In the genomic region with DNA sequence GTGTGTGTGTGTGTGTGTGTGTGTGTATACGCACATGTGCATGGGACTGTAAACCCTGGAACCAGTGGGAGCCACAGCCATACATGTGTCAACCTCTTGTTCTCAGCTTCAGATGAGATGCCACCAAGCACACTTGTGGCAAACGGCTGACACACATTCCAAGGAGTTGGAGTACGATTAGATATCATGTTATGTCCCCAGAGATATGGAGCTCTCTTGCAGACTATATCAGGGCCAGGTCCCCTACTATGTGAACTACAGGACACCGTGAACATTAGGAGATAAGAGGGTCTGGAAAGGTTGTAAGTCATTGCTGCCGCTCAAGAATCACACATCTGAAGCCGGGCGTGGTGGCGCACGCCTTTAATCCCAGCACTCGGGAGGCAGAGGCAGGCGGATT, we compare ENCODE assay signal across 21 mouse cellular contexts. TPM values are rescaled to one million over a fixed set of nuclear protein-coding genes. Genes with fewer than 3 reads are reported as not detected.
A peak's percentile ranks its signal among the peaks of the same experiment; 100 is the strongest.
DNase-seq lines count a peak whose midpoint lies in the region; ATAC-seq and TF ChIP-seq lines count a peak whose summit lies in the region.
"Had no signal": no experiment of that assay in that cellular context is flagged by ENCODE, and none has a peak within 500 bp of the region (broad histone marks: within the 10 kb centered on the region; RNA-seq: fewer than 3 reads in every experiment).

No protein-coding gene starts in this region.

- peak overlapping the region; percentile 29; the same call in 1 of the 2 replicates for H3K27ac ChIP-seq in MEL (ENCODE audit: control insufficient read depth, low read depth, low read length)
- H3K27ac ChIP-seq in liver, embryonic 14.5 days: no peak overlapping the region
- H3K27ac ChIP-seq: embryonic facial prominence, embryonic 10.5 days; forebrain, embryonic 13.5 days; heart, embryonic 10.5 days; hindbrain, embryonic 13.5 days; hindbrain, postnatal 0 days had no signal

- H3K9ac ChIP-seq in MEL (ENCODE audit: control insufficient read depth, low read depth, low read length, poor library complexity, severe bottlenecking): no peak overlapping the region
- no peak overlapping the region for H3K9ac ChIP-seq in liver, embryonic 14.5 days (replicated peaks)
- H3K9ac ChIP-seq: forebrain, embryonic 13.5 days; forebrain, postnatal 0 days; hindbrain, embryonic 13.5 days had no signal

- no peak overlapping the region for H3K4me2 ChIP-seq in liver, embryonic 14.5 days (ENCODE audit: low read depth)
- H3K4me2 ChIP-seq: forebrain, embryonic 13.5 days; hindbrain, embryonic 13.5 days had no signal

- peak; percentile 54 for DNase-seq in MEL (ENCODE audit: low read depth, low spot score)
- DNase-seq in liver: peak; percentile 55
- peak; percentile 54 to 66 (median 56) for DNase-seq in liver, embryonic 14.5 days (ENCODE audit: low read depth in 3 of 3, low spot score in 3 of 3)
- no peak for DNase-seq in frontal cortex, postnatal 14 days (ENCODE audit: low spot score in 2 of 2)
- DNase-seq in lung, postnatal 36 days: no peak
- DNase-seq in spleen, postnatal 10 days (ENCODE audit: low spot score in 2 of 2): no peak
- DNase-seq: adrenal gland, postnatal 14 days; cerebellum, adult 2 months; cerebellum, postnatal 10 days; forebrain, postnatal 0 days; gastrocnemius, postnatal 36 days; heart, adult 18-20 months; heart, postnatal 10 days; heart, postnatal 4 days had no signal

- no peaks in the 10 kb centered on the region for H3K9me3 ChIP-seq in MEL (replicated peaks; ENCODE audit: insufficient read depth, low read length)
- no peaks in the 10 kb centered on the region for H3K9me3 ChIP-seq in liver, embryonic 14.5 days (ENCODE audit: control insufficient read depth, low read length)
- H3K9me3 ChIP-seq: embryonic facial prominence, embryonic 10.5 days; forebrain, embryonic 13.5 days; heart, embryonic 10.5 days; hindbrain, embryonic 13.5 days had no signal

- peaks cover 48 to 50% of the 10 kb centered on the region in 2 experiments for H3K36me3 ChIP-seq in MEL (ENCODE audit: control insufficient read depth in 1 of 2, insufficient read depth in 2 of 2, low read length in 2 of 2)
- no peaks in the 10 kb centered on the region for H3K36me3 ChIP-seq in liver, embryonic 14.5 days (replicated peaks; ENCODE audit: control insufficient read depth, insufficient read depth, low read depth)
- H3K36me3 ChIP-seq: embryonic facial prominence, embryonic 10.5 days; heart, embryonic 10.5 days; hindbrain, embryonic 13.5 days had no signal

- no peak for TF ChIP-seq RAD21 in MEL (IDR thresholded peaks at IDR 0.05; ENCODE audit: low read depth, low read length)

- TF ChIP-seq CTCF in MEL (IDR thresholded peaks at IDR 0.05 in 2 of 3, conservative IDR thresholded peaks at IDR 0.05 in 1 of 3; ENCODE audit: control insufficient read depth in 1 of 3, insufficient read depth in 1 of 3, low read depth in 2 of 3, low read length in 3 of 3, poor library complexity in 1 of 3, severe bottlenecking in 1 of 3): no peak
- TF ChIP-seq CTCF in liver, embryonic 14.5 days (IDR thresholded peaks at IDR 0.05; ENCODE audit: low read depth): no peak

- 14% methylated on average over 11 of the region's 11 CpGs for WGBS in liver, embryonic 14.5 days (ENCODE audit: insufficient replicate concordance)

- H3K79me2 ChIP-seq in MEL (ENCODE audit: control insufficient read depth, insufficient read depth, low read length, poor library complexity): peaks cover 82% of the 10 kb centered on the region

- no peaks in the 10 kb centered on the region for H3K27me3 ChIP-seq in MEL (ENCODE audit: control insufficient read depth in 1 of 2, insufficient read depth in 2 of 2, low read length in 2 of 2)
- H3K27me3 ChIP-seq in liver, embryonic 14.5 days (ENCODE audit: control insufficient read depth, insufficient read depth, low read length): peaks cover 17% of the 10 kb centered on the region

- peak; percentile 51 for ATAC-seq in liver, embryonic 14.5 days (ENCODE audit: insufficient read depth)
- ATAC-seq in megakaryocyte progenitor cell, adult 5-6 weeks (replicated peaks; ENCODE audit: poor library complexity): peak; percentile 50
- ATAC-seq: activated CD4-positive, CD25-positive, alpha-beta regulatory T cell, adult 4 months; forebrain, embryonic 13.5 days; forebrain, postnatal 0 days; hindbrain, postnatal 0 days had no signal

- TF ChIP-seq EP300 in MEL (IDR thresholded peaks at IDR 0.05; ENCODE audit: low read depth in 1 of 2, low read length in 2 of 2): peak; percentile 61 to 75
- peak; percentile 93 for TF ChIP-seq EP300 in liver, embryonic 14.5 days (IDR thresholded peaks at IDR 0.05; ENCODE audit: low read depth)

- peaks cover 7 to 37% of the 10 kb centered on the region in 2 experiments for H3K4me1 ChIP-seq in MEL (ENCODE audit: control insufficient read depth in 1 of 2, insufficient read depth in 2 of 2, low read length in 2 of 2)
- peaks cover 65 to 72% of the 10 kb centered on the region in 2 experiments for H3K4me1 ChIP-seq in liver, embryonic 14.5 days (replicated peaks; ENCODE audit: control insufficient read depth in 2 of 2, insufficient read depth in 2 of 2, low read length in 1 of 2)

- no peak for TF ChIP-seq POLR2A in MEL (IDR thresholded peaks at IDR 0.05; ENCODE audit: control insufficient read depth in 1 of 2, insufficient read depth in 1 of 2, low read depth in 1 of 2, low read length in 2 of 2, poor library complexity in 1 of 2)

- no peak overlapping the region for H3K4me3 ChIP-seq in MEL (ENCODE audit: control insufficient read depth in 1 of 2, insufficient read depth in 1 of 2, low read depth in 2 of 2, low read length in 2 of 2)
- H3K4me3 ChIP-seq in liver, embryonic 14.5 days (ENCODE audit: insufficient read depth in 1 of 2, low read depth in 2 of 2, low read length in 2 of 2): no peak overlapping the region
- H3K4me3 ChIP-seq: embryonic facial prominence, embryonic 10.5 days; forebrain, embryonic 13.5 days; heart, embryonic 10.5 days; hindbrain, embryonic 13.5 days had no signal

TF ChIP-seq in MEL, 35 proteins besides CTCF, POLR2A, EP300 and RAD21:
- TF ChIP-seq ETS1 (IDR thresholded peaks at IDR 0.05; ENCODE audit: low read depth, low read length) (peak; percentile 56), SMC3 (IDR thresholded peaks at IDR 0.05; ENCODE audit: low read depth, low read length) (no peak), TBP (IDR thresholded peaks at IDR 0.05; ENCODE audit: low read depth, low read length) (no peak), KAT2A (conservative IDR thresholded peaks at IDR 0.05; ENCODE audit: low read depth, low read length) (no peak), ZKSCAN1 (IDR thresholded peaks at IDR 0.05; ENCODE audit: low read depth, low read length) (peak; percentile 47; the same call in 1 of the 2 replicates), GABPA (IDR thresholded peaks at IDR 0.05; ENCODE audit: low read depth, low read length) (no peak), MXI1 (IDR thresholded peaks at IDR 0.05; ENCODE audit: low read depth, low read length) (0 out of 2 replicates have a peak, but pooled peaks have one; percentile 27), TCF12 (IDR thresholded peaks at IDR 0.05; ENCODE audit: low read depth, low read length) (peak; percentile 87), MYC (IDR thresholded peaks at IDR 0.05; ENCODE audit: low read depth, low read length) (no peak), TAL1 (IDR thresholded peaks at IDR 0.05; ENCODE audit: low read length) (peak; percentile 28; the same call in 1 of the 2 replicates), SIN3A (IDR thresholded peaks at IDR 0.05; ENCODE audit: low read length) (peak; percentile 56; the same call in 1 of the 2 replicates), RCOR1 (IDR thresholded peaks at IDR 0.05; ENCODE audit: low read depth, low read length) (peak; percentile 40; the same call in 1 of the 2 replicates), GATA1 (IDR thresholded peaks at IDR 0.05; ENCODE audit: low read depth, low read length) (peak; percentile 73)

RNA-seq across cellular contexts. Expression of gene Cbfa2t3, which starts 16.1 kb away (rescaled TPM):
- total RNA-seq in MEL (2012; rRNA removed): 10.5 and 11.1 TPM in 2 replicates
- 100 to 1,000 TPM in 1 of 2 experiments, not detected in 1; 102 TPM for polyA plus RNA-seq in MEL (2012; ENCODE audit: insufficient read depth in 1 of 2, insufficient read length in 2 of 2, low read depth in 1 of 2, low replicate concordance in 2 of 2, missing spikeins in 1 of 2)
- 1.8 and 1.9 TPM in 2 replicates for polyA plus RNA-seq in liver, embryonic 14.5 days (2012; rRNA removed)
- polyA plus RNA-seq in liver, embryonic 14.5 days (2014; fragmentation: Nextera tagmentation; extraction: Ambion mirVana): 3.3 and 5.0 TPM in 2 replicates
- total RNA-seq in megakaryocyte progenitor cell, adult 5-6 weeks (2015): 19.6 and 20.7 TPM in 2 replicates
- 11.8 and 12.3 TPM in 2 replicates for total RNA-seq in megakaryocyte progenitor cell, adult 5-6 weeks (2017)

Comparison
In these comparisons a context has a peak if more than half of its experiments do, and no peak if none do; other contexts are left out.
1. DNase-seq: peak in MEL (single experiment), liver (single experiment) and liver, embryonic 14.5 days (3 of 3); none in frontal cortex, postnatal 14 days (0 of 2), lung, postnatal 36 days (single experiment) and spleen, postnatal 10 days (0 of 2).